ENCODE assay signal across 8 mouse cellular contexts in the genomic region with DNA sequence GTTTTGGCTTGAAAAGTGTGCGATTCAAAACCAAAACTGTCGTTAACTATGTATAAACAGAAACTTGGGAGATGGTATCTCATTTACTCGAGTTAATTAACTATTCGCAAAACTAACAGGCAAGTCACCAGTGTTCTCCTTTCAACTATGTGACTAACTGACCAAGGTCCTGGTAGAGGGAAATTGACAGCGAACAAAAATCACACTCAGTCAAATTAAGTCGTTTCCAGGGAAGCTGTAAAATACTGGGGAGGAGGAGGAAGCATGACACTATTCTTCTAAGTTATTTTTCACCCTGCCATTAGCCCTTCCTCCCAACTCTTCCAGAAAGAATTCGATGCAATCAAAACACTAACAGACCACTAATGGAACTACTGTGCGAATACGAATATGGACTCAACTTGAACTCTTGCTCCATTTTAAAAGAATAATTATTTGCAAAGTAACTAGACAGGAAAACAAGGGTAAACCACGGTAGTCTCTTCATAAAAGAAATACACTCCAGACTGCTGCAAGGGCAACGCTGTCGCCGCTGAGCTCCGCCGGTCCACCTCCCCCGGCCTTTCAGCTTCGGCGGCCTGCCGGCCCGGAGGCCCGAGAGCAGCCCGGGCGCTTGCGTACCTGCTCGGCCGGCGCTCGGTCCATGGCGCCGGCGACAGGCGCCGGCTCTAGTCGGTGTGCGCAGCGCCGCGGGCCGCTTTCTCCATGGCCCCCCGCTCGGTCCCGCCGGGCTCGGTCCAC. TPM values are rescaled to one million over a fixed set of nuclear protein-coding genes. Genes with fewer than 3 reads are reported as not detected.
DNase-seq lines count a peak whose midpoint lies in the region; ATAC-seq and TF ChIP-seq lines count a peak whose summit lies in the region.

No protein-coding gene starts in this region.

- H3K27me3 ChIP-seq in cerebellum, adult 2 months (ENCODE audit: control insufficient read depth, insufficient read depth, low read length) = no peaks in the 10 kb centered on the region
- no peaks in the 10 kb centered on the region for H3K27me3 ChIP-seq in forebrain, embryonic 10.5 days (ENCODE audit: poor library complexity, severe bottlenecking)
- H3K27me3 ChIP-seq in limb, embryonic 15.5 days = no peaks in the 10 kb centered on the region

- peak overlapping the region; percentile 58 for H3K27ac ChIP-seq in cerebellum, adult 2 months (ENCODE audit: insufficient read depth, low read length)
- H3K27ac ChIP-seq in forebrain, embryonic 10.5 days = peak overlapping the region; percentile 90
- peak overlapping the region; percentile 85 for H3K27ac ChIP-seq in limb, embryonic 15.5 days

- peak overlapping the region; percentile 74 for H3K4me3 ChIP-seq in cerebellum, adult 2 months (replicated peaks; ENCODE audit: insufficient read depth, low read depth, low read length)
- peak overlapping the region; percentile 74 for H3K4me3 ChIP-seq in forebrain, embryonic 10.5 days
- peak overlapping the region; percentile 89 for H3K4me3 ChIP-seq in limb, embryonic 15.5 days

- H3K9me3 ChIP-seq in forebrain, embryonic 10.5 days = no peaks in the 10 kb centered on the region
- H3K9me3 ChIP-seq in limb, embryonic 15.5 days = no peaks in the 10 kb centered on the region

- ATAC-seq in limb, embryonic 15.5 days (ENCODE audit: insufficient number of reproducible peaks, low FRiP score, low TSS enrichment, low read depth) = no peak

- peak overlapping the region; percentile 54 for H3K4me2 ChIP-seq in limb, embryonic 15.5 days

- peak in 1 of 2 experiments; percentile 10 for DNase-seq in cerebellum, adult 2 months
- DNase-seq in cerebellum, postnatal 4 days (ENCODE audit: low spot score in 2 of 2) = no peak
- DNase-seq in 3T3-L1 (ENCODE audit: low read depth, low spot score) = peak; percentile 44
- DNase-seq in forebrain, embryonic 10.5 days (ENCODE audit: extremely low spot score, low spot score) = no peak
- no peak for DNase-seq in ovary, postnatal 10 days (ENCODE audit: low spot score)
- DNase-seq in gastrocnemius, adult 8-10 months (ENCODE audit: low spot score in 2 of 2) = no peak
- no peak for DNase-seq in layer of hippocampus, postnatal 25 days (ENCODE audit: extremely low spot score in 1 of 2, low spot score in 1 of 2)

- no peaks in the 10 kb centered on the region for H3K36me3 ChIP-seq in forebrain, embryonic 10.5 days (replicated peaks)
- H3K36me3 ChIP-seq in limb, embryonic 15.5 days = no peaks in the 10 kb centered on the region

- TF ChIP-seq POLR2A in cerebellum, adult 2 months (IDR thresholded peaks at IDR 0.05; ENCODE audit: borderline replicate concordance, insufficient read depth, low read length) = no peak; the same call in 1 of the 2 replicates

- peaks cover 5% of the 10 kb centered on the region for H3K4me1 ChIP-seq in cerebellum, adult 2 months (ENCODE audit: control insufficient read depth, insufficient read depth, low read length)
- peaks cover 24% of the 10 kb centered on the region for H3K4me1 ChIP-seq in forebrain, embryonic 10.5 days
- peaks cover 13% of the 10 kb centered on the region for H3K4me1 ChIP-seq in limb, embryonic 15.5 days

- 2% methylated on average over 44 of the region's 44 CpGs for WGBS in cerebellum, adult 2 months
- 4% methylated on average over 44 of the region's 44 CpGs for WGBS in forebrain, embryonic 10.5 days
- 2% methylated on average over 44 of the region's 44 CpGs for WGBS in limb, embryonic 15.5 days

- H3K9ac ChIP-seq in limb, embryonic 15.5 days = peak overlapping the region; percentile 79

- TF ChIP-seq CTCF in cerebellum, adult 2 months (IDR thresholded peaks at IDR 0.05; ENCODE audit: borderline replicate concordance, insufficient read depth, low read depth, low read length) = no peak

RNA-seq across cellular contexts. Expression of a gene that starts 0.5 kb away (rescaled TPM):
- 36.8 and 37.7 TPM in 2 replicates for polyA plus RNA-seq in cerebellum, adult 2 months (2012; rRNA removed)
- 15.2 TPM in 2 replicates for polyA plus RNA-seq in forebrain, embryonic 10.5 days (2016; fragmentation: Nextera tagmentation; extraction: Ambion mirVana)
- 18.1 and 19.9 TPM in 2 replicates for polyA plus RNA-seq in limb, embryonic 15.5 days (2015; fragmentation: Nextera tagmentation; extraction: Ambion mirVana)
- total RNA-seq in gastrocnemius, adult 8-10 months (2022) = 10 to 100 TPM; 13.2 to 18.6 (median 14.9) TPM
- total RNA-seq in layer of hippocampus, postnatal 25 days (2021) = 100 to 1,000 TPM; 107 to 116 TPM

RNA-seq across cellular contexts. Expression of a gene that starts 58.2 kb away (rescaled TPM):
- 6.7 and 7.0 TPM in 2 replicates for polyA plus RNA-seq in cerebellum, adult 2 months (2012; rRNA removed)
- polyA plus RNA-seq in forebrain, embryonic 10.5 days (2016; fragmentation: Nextera tagmentation; extraction: Ambion mirVana) = 1.4 TPM in 2 replicates
- 1.8 TPM in 2 replicates for polyA plus RNA-seq in limb, embryonic 15.5 days (2015; fragmentation: Nextera tagmentation; extraction: Ambion mirVana)
- total RNA-seq in gastrocnemius, adult 8-10 months (2022) = under 1 TPM; 0.75 to 0.99 (median 0.82) TPM
- 1 to 10 TPM; 4.3 to 4.5 TPM for total RNA-seq in layer of hippocampus, postnatal 25 days (2021)
